In the genomic region with DNA sequence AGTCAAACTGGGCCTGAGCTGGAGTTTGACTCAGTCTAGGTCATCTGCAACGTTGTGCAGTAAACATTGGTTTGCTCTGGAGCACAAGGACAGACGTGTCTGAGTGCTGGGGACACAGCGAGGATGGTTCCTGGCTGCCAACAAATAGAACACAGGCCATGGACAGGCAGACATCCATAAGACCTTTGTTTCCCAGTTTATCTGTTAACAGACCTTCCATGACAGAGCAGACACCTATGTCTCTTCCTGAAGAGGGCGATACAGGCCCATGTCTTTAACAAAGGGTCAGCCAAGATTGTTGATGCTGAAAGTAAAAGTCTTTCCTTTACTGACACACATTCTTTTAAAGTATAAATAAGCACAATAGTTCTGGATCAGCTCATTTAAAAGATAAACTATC, we compare ENCODE assay signal across 10 mouse cellular contexts.
A peak's percentile ranks its signal among the peaks of the same experiment; 100 is the strongest.
DNase-seq lines count a peak whose midpoint lies in the region; ATAC-seq lines count a peak whose summit lies in the region.
"Had no signal": no experiment of that assay in that cellular context is flagged by ENCODE, and none has a peak within 500 bp of the region (broad histone marks: within the 10 kb centered on the region; RNA-seq: fewer than 3 reads in every experiment).

No protein-coding gene starts in this region.

- H3K27me3 ChIP-seq in intestine, embryonic 14.5 days (replicated peaks; ENCODE audit: control insufficient read depth, insufficient read depth, low read length), result no peaks in the 10 kb centered on the region
- H3K27me3 ChIP-seq in intestine, embryonic 16.5 days (replicated peaks; ENCODE audit: control insufficient read depth, insufficient read depth, low read length), result no peaks in the 10 kb centered on the region
- H3K27me3 ChIP-seq: liver, embryonic 15.5 days had no signal

- ATAC-seq in intestine, embryonic 14.5 days (replicated peaks; ENCODE audit: low FRiP score, low TSS enrichment, low read depth), result 0 out of 2 replicates have a peak, but pooled peaks have one; percentile 20
- ATAC-seq in intestine, embryonic 16.5 days, result no peak
- ATAC-seq in common myeloid progenitor, adult 5-6 weeks (replicated peaks; ENCODE audit: low read depth, poor library complexity, severe bottlenecking), result peak; percentile 81

- H3K36me3 ChIP-seq in intestine, embryonic 14.5 days (ENCODE audit: control insufficient read depth, insufficient read depth, low read length), result peaks cover 1% of the 10 kb centered on the region; the same call in 1 of the 2 replicates
- no peaks in the 10 kb centered on the region for H3K36me3 ChIP-seq in intestine, embryonic 16.5 days (ENCODE audit: control insufficient read depth, insufficient read depth, low read length)
- H3K36me3 ChIP-seq: liver, embryonic 15.5 days had no signal

- no peak overlapping the region for H3K27ac ChIP-seq in intestine, embryonic 14.5 days (ENCODE audit: low read depth)
- H3K27ac ChIP-seq in intestine, embryonic 16.5 days (ENCODE audit: low read length), result no peak overlapping the region
- H3K27ac ChIP-seq: heart, embryonic 15.5 days; liver, embryonic 15.5 days had no signal

- no peaks in the 10 kb centered on the region for H3K9me3 ChIP-seq in intestine, embryonic 14.5 days (ENCODE audit: control insufficient read depth, low read length)
- H3K9me3 ChIP-seq in intestine, embryonic 16.5 days (ENCODE audit: control insufficient read depth, low read length), result no peaks in the 10 kb centered on the region
- H3K9me3 ChIP-seq: heart, embryonic 15.5 days; liver, embryonic 15.5 days had no signal

- no peak overlapping the region for H3K4me2 ChIP-seq in intestine, embryonic 14.5 days (ENCODE audit: low read length)
- no peak overlapping the region for H3K4me2 ChIP-seq in intestine, embryonic 16.5 days (ENCODE audit: low read depth, low read length)
- H3K4me2 ChIP-seq: heart, embryonic 15.5 days; liver, embryonic 15.5 days had no signal

- H3K4me3 ChIP-seq in intestine, embryonic 14.5 days (ENCODE audit: low read depth, low read length), result no peak overlapping the region
- no peak overlapping the region for H3K4me3 ChIP-seq in intestine, embryonic 16.5 days (ENCODE audit: low read length)
- H3K4me3 ChIP-seq: heart, embryonic 15.5 days; liver, embryonic 15.5 days had no signal

- WGBS in intestine, embryonic 14.5 days, result 39% methylated on average over 4 of the region's 4 CpGs
- WGBS in intestine, embryonic 16.5 days, result 44% methylated on average over 4 of the region's 4 CpGs

- peak; percentile 51 for DNase-seq in intestine, embryonic 14.5 days (ENCODE audit: low spot score)
- DNase-seq in 416B (ENCODE audit: low read depth) (peak; percentile 76), MEL-GATA-1-ER (ENCODE audit: extremely low read depth, low read depth) (peak; percentile 30)
- DNase-seq in gastrocnemius, postnatal 25 days, result no peak
- DNase-seq in ovary, postnatal 36 days (ENCODE audit: low spot score), result no peak
- no peak for DNase-seq in ovary, postnatal 14 days (ENCODE audit: low spot score)

- H3K4me1 ChIP-seq in intestine, embryonic 14.5 days (replicated peaks; ENCODE audit: control insufficient read depth, insufficient read depth, low read length), result no peaks in the 10 kb centered on the region
- no peaks in the 10 kb centered on the region for H3K4me1 ChIP-seq in intestine, embryonic 16.5 days (ENCODE audit: control insufficient read depth, insufficient read depth, low read length)
- H3K4me1 ChIP-seq: heart, embryonic 15.5 days; liver, embryonic 15.5 days had no signal

- H3K9ac ChIP-seq in intestine, embryonic 14.5 days (ENCODE audit: low read length), result no peak overlapping the region
- H3K9ac ChIP-seq in intestine, embryonic 16.5 days (ENCODE audit: low read depth, low read length), result no peak overlapping the region
- H3K9ac ChIP-seq: heart, embryonic 15.5 days; liver, embryonic 15.5 days had no signal

Comparison
In these comparisons a context has a peak if more than half of its experiments do, and no peak if none do; other contexts are left out.
1. DNase-seq: peak in intestine, embryonic 14.5 days (single experiment), 416B (single experiment) and MEL-GATA-1-ER (single experiment); none in gastrocnemius, postnatal 25 days (single experiment), ovary, postnatal 36 days (single experiment) and ovary, postnatal 14 days (single experiment).